Mouse (Mus musculus): ENCODE data around the gene Wif1. TPM values are rescaled to one million over a fixed set of nuclear protein-coding genes. Genes with fewer than 3 reads are reported as not detected.

The Wif1 gene
- polyA plus RNA-seq, 1 experiment from 2014 or later = 5.0 TPM

DNA sequence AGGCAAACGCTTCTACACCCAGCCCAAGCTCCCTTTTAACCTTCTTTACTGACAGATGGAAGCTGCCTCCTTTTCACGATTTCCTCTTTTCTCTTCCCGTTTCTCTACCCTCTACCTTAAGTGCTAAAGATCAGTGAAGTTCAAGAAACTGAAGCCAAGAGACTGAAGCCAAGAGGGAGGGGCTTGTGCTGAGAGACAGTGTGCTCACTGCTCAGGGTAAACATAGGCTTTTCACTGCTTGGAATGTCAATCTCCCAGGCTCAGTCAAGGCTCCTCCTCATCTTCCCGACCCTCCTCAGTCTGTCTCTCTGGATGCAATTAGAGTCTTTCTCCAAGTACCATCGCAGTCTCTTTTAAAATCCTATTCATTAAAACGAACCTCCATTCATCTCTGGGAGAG is 55.6 kb downstream of the Wif1 start:
- Histone ChIP-seq H3K27ac (ENCODE audit: low read depth, low read length) (no peak overlapping the region), H3K4me1 (ENCODE audit: control insufficient read depth, insufficient read depth, low read length) (peaks cover 3% of the 10 kb centered on the region), H3K4me3 (ENCODE audit: low read depth, low read length) (no peak overlapping the region), H3K27me3 (replicated peaks; ENCODE audit: control insufficient read depth, insufficient read depth, low read length) (no peaks in the 10 kb centered on the region), H3K9ac (ENCODE audit: low read length) (no peak overlapping the region), H3K4me2 (ENCODE audit: low read length) (peak overlapping the region; percentile 35; the same call in 1 of the 2 replicates), H3K36me3 (ENCODE audit: control insufficient read depth, insufficient read depth, low read length) (no peaks in the 10 kb centered on the region), H3K9me3 (replicated peaks; ENCODE audit: control insufficient read depth, low read length) (no peaks in the 10 kb centered on the region)
- peak; percentile 57 for DNase-seq (ENCODE audit: low spot score)
- 2% methylated on average over 6 of the region's 6 CpGs for whole genome bisulfite sequencing
- ATAC-seq = 0 out of 2 replicates have a peak, but pooled peaks have one; percentile 23

DNA sequence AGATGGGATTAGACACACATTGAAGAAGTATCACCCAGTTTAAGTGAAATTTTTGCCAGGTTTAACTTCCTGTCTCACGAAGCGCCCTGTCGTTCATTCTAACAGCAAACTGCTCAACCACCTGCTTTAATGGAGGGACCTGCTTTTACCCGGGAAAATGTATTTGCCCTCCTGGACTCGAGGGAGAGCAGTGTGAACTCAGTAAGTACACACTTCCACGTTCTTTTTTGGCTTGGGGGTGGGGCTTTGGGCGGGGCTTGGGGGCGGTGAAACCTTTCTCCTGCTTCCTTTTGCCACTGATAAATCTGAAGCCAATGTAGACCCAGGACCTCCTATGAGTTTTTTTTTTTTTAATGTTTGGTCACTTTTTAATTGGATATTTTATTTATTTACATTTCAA is 56.2 kb downstream of the Wif1 start:
- no peaks in the 10 kb centered on the region for H3K36me3 ChIP-seq (ENCODE audit: control insufficient read depth, insufficient read depth, low read length)
- ATAC-seq (no peak), DNase-seq (ENCODE audit: low spot score) (no peak)
- no peak overlapping the region for H3K9ac ChIP-seq (ENCODE audit: low read length)
- H3K9me3 ChIP-seq (replicated peaks; ENCODE audit: control insufficient read depth, low read length) = no peaks in the 10 kb centered on the region
- WGBS = 13% methylated on average over 8 of the region's 8 CpGs
- peaks cover 3% of the 10 kb centered on the region for H3K4me1 ChIP-seq (ENCODE audit: control insufficient read depth, insufficient read depth, low read length)
- no peaks in the 10 kb centered on the region for H3K27me3 ChIP-seq (replicated peaks; ENCODE audit: control insufficient read depth, insufficient read depth, low read length)
- H3K27ac ChIP-seq (ENCODE audit: low read depth, low read length) = no peak overlapping the region
- no peak overlapping the region for H3K4me3 ChIP-seq (ENCODE audit: low read depth, low read length)
- peak overlapping the region; percentile 35 for H3K4me2 ChIP-seq (ENCODE audit: low read length)

DNA sequence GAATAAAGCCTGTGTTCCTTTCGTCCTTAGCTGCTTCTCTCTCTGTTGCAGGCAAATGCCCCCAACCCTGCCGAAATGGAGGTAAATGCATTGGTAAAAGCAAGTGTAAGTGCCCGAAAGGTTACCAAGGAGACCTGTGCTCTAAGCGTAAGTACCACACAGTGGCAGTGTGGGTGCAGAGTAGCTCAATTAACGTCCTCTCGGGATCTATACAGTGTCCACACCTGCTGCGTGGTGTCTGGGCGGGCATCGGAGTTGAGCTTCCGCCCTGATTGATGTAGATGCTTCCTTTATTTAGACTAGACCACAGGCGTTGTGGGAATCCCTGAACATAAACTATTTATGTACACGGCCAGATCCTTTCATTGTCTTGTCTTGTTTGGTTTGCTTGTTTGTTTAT is 62.2 kb downstream of the Wif1 start:
- DNase-seq (ENCODE audit: low spot score) (peak; percentile 32), ATAC-seq (no peak)
- H3K27me3 ChIP-seq (replicated peaks; ENCODE audit: control insufficient read depth, insufficient read depth, low read length) = no peaks in the 10 kb centered on the region
- H3K4me1 ChIP-seq (ENCODE audit: control insufficient read depth, insufficient read depth, low read length) = no peaks in the 10 kb centered on the region
- no peak overlapping the region for H3K4me2 ChIP-seq (ENCODE audit: low read length)
- no peak overlapping the region for H3K4me3 ChIP-seq (ENCODE audit: low read depth, low read length)
- H3K36me3 ChIP-seq (ENCODE audit: control insufficient read depth, insufficient read depth, low read length) = no peaks in the 10 kb centered on the region
- WGBS = 49% methylated on average over 12 of the region's 12 CpGs
- H3K9me3 ChIP-seq (replicated peaks; ENCODE audit: control insufficient read depth, low read length) = no peaks in the 10 kb centered on the region
- H3K27ac ChIP-seq (ENCODE audit: low read depth, low read length) = no peak overlapping the region
- no peak overlapping the region for H3K9ac ChIP-seq (ENCODE audit: low read length)

DNA sequence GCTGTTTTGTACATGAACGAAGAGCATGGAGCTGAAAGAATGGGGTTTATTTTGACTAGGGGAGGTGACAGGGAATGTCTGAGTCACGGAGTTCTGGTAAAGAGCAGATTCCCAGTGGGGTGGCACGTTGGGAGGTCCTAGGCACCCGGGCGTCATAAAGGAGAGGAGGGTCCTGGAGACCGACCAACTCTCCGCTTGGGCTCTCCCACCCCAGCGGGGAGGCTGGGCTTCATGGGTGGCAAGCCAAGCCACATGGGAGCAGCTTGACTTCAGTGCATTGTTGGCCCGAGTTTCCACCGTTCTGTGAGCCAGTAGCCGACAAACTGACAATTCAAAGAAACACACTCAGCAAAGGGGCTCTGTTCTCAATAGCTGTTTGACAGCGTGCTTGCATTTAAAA is 64.5 kb downstream of the Wif1 start:
- DNase-seq (ENCODE audit: low spot score) (no peak), ATAC-seq (no peak)
- no peak overlapping the region for H3K9ac ChIP-seq (ENCODE audit: low read length)
- H3K4me1 ChIP-seq (ENCODE audit: control insufficient read depth, insufficient read depth, low read length) = no peaks in the 10 kb centered on the region
- no peaks in the 10 kb centered on the region for H3K36me3 ChIP-seq (ENCODE audit: control insufficient read depth, insufficient read depth, low read length)
- no peak overlapping the region for H3K27ac ChIP-seq (ENCODE audit: low read depth, low read length)
- H3K4me2 ChIP-seq (ENCODE audit: low read length) = no peak overlapping the region
- H3K27me3 ChIP-seq (replicated peaks; ENCODE audit: control insufficient read depth, insufficient read depth, low read length) = no peaks in the 10 kb centered on the region
- H3K4me3 ChIP-seq (ENCODE audit: low read depth, low read length) = no peak overlapping the region
- 58% methylated on average over 12 of the region's 12 CpGs for WGBS
- H3K9me3 ChIP-seq (replicated peaks; ENCODE audit: control insufficient read depth, low read length) = no peaks in the 10 kb centered on the region

DNA sequence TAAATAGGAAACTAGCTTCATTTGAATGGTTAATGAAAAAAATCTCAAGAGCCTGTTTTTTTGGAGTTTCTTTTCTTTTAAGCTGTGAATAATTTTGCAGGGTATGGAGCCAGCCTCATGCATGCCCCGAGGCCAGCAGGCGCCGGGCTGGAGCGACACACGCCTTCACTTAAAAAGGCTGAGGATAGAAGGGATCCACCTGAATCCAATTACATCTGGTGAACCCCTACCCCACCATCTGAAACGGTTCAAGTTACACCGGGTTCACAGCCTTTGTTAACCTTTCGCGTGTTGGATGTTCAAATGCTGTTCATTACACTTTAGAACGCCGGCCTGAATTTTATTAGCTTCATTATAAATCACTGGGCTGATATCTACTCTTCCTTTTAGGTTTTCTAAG is 65.9 kb downstream of the Wif1 start:
- no peaks in the 10 kb centered on the region for H3K4me1 ChIP-seq (ENCODE audit: control insufficient read depth, insufficient read depth, low read length)
- no peak for DNase-seq (ENCODE audit: low spot score)
- H3K36me3 ChIP-seq (ENCODE audit: control insufficient read depth, insufficient read depth, low read length) = no peaks in the 10 kb centered on the region
- ATAC-seq = no peak
- no peak overlapping the region for H3K27ac ChIP-seq (ENCODE audit: low read depth, low read length)
- H3K4me3 ChIP-seq (ENCODE audit: low read depth, low read length) = no peak overlapping the region
- no peak overlapping the region for H3K9ac ChIP-seq (ENCODE audit: low read length)
- H3K4me2 ChIP-seq (ENCODE audit: low read length) = no peak overlapping the region
- H3K9me3 ChIP-seq (replicated peaks; ENCODE audit: control insufficient read depth, low read length) = no peaks in the 10 kb centered on the region
- H3K27me3 ChIP-seq (replicated peaks; ENCODE audit: control insufficient read depth, insufficient read depth, low read length) = no peaks in the 10 kb centered on the region
- 64% methylated on average over 11 of the region's 11 CpGs for WGBS

DNA sequence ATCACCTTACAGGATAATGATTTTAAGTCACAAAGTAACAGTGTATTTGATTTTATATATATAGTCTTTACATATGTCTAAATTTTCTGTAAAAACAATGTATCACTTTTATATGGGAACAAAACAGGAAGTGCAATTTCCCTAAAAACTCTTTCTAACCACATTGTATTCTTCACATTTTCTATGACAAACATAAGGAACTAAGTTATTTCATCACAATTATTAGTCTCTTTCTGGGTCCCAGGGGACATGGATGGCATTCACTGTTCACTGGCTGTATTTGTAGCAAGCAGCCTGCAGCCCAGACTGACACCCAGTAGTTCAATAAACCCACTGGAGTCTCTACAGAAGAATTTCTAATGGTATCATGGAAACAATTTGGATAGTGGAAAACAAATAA is 82.4 kb downstream of the Wif1 start:
- H3K9me3 ChIP-seq (replicated peaks; ENCODE audit: control insufficient read depth, low read length) = peaks cover 3% of the 10 kb centered on the region; the same call in 1 of the 2 replicates
- H3K36me3 ChIP-seq (ENCODE audit: control insufficient read depth, insufficient read depth, low read length) = no peaks in the 10 kb centered on the region
- no peak overlapping the region for H3K27ac ChIP-seq (ENCODE audit: low read depth, low read length)
- ATAC-seq (no peak), DNase-seq (ENCODE audit: low spot score) (no peak)
- H3K4me3 ChIP-seq (ENCODE audit: low read depth, low read length) = no peak overlapping the region
- H3K9ac ChIP-seq (ENCODE audit: low read length) = no peak overlapping the region
- no peak overlapping the region for H3K4me2 ChIP-seq (ENCODE audit: low read length)
- no peaks in the 10 kb centered on the region for H3K4me1 ChIP-seq (ENCODE audit: control insufficient read depth, insufficient read depth, low read length)
- H3K27me3 ChIP-seq (replicated peaks; ENCODE audit: control insufficient read depth, insufficient read depth, low read length) = no peaks in the 10 kb centered on the region

DNA sequence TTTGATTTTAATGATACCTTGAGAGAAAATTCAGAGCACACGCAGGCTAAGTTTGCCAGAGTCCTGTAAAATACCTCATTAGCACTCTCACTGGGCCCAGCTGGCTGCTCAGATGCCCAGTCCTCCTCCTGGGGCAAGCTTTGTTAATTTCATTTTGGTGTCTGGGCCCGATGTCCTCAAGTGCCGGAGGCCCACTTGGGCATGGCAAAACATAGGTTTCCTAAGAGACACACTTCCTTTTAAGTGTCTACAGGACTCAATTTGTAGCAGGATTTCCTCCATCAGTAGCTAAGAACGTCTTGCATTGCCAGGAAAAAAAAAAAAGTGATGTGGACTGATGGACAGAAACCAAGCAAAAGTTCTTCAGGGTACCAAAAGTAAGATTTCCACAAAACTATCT is 82.9 kb downstream of the Wif1 start:
- no peak overlapping the region for H3K9ac ChIP-seq (ENCODE audit: low read length)
- H3K27ac ChIP-seq (ENCODE audit: low read depth, low read length) = no peak overlapping the region
- H3K9me3 ChIP-seq (replicated peaks; ENCODE audit: control insufficient read depth, low read length) = peaks cover 3% of the 10 kb centered on the region; the same call in 1 of the 2 replicates
- no peaks in the 10 kb centered on the region for H3K4me1 ChIP-seq (ENCODE audit: control insufficient read depth, insufficient read depth, low read length)
- WGBS = 30% methylated on average over 4 of the region's 4 CpGs
- no peaks in the 10 kb centered on the region for H3K36me3 ChIP-seq (ENCODE audit: control insufficient read depth, insufficient read depth, low read length)
- DNase-seq (ENCODE audit: low spot score) (no peak), ATAC-seq (no peak)
- no peak overlapping the region for H3K4me3 ChIP-seq (ENCODE audit: low read depth, low read length)
- H3K4me2 ChIP-seq (ENCODE audit: low read length) = no peak overlapping the region
- no peaks in the 10 kb centered on the region for H3K27me3 ChIP-seq (replicated peaks; ENCODE audit: control insufficient read depth, insufficient read depth, low read length)

DNA sequence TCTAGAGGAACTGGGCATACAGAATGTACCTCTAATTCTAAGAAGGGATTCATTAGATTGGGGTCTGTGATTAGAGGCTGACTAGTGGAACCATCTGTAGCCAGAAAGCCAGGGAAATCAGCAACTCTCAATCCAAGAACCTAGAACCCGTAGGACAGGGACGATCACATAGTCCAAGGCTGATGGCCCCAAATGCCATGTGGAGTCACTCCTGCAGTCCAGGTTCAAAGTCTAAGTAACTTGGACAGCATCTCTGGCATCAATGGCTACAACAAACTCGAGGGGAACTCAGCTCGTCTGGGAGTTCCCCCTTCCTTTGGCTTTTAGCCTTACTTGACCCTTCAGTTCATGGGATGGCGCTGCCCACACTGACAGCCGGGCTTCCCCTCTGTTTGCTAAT is 87.0 kb downstream of the Wif1 start:
- no peaks in the 10 kb centered on the region for H3K36me3 ChIP-seq (ENCODE audit: control insufficient read depth, insufficient read depth, low read length)
- H3K4me2 ChIP-seq (ENCODE audit: low read length) = no peak overlapping the region
- no peaks in the 10 kb centered on the region for H3K4me1 ChIP-seq (ENCODE audit: control insufficient read depth, insufficient read depth, low read length)
- no peak overlapping the region for H3K27ac ChIP-seq (ENCODE audit: low read depth, low read length)
- DNase-seq (ENCODE audit: low spot score) = no peak
- H3K27me3 ChIP-seq (replicated peaks; ENCODE audit: control insufficient read depth, insufficient read depth, low read length) = no peaks in the 10 kb centered on the region
- H3K4me3 ChIP-seq (ENCODE audit: low read depth, low read length) = no peak overlapping the region
- no peak for ATAC-seq
- H3K9me3 ChIP-seq (replicated peaks; ENCODE audit: control insufficient read depth, low read length) = no peaks in the 10 kb centered on the region
- H3K9ac ChIP-seq (ENCODE audit: low read length) = no peak overlapping the region
- WGBS = 92% methylated on average over 6 of the region's 6 CpGs

DNA sequence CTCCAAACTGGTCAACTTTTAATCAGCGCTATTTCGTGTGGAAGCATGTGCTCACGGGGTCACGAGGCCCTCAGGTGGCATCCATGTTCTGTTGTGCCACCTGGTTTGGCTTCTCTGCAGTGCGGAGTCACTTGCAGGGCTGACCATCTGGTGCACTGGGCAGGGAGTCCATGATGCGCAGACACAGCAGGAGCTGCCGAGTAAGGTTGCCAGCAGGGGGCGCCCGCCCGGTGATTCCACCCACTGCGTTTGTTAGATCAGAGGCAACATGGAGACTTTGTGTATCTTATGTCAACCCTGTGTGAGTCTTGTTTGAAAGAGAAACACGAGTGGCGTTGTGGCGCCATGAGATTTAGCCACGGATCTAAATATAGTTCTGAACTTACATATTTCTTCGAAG is 90.7 kb downstream of the Wif1 start:
- H3K4me3 ChIP-seq (ENCODE audit: low read depth, low read length) = no peak overlapping the region
- no peak overlapping the region for H3K9ac ChIP-seq (ENCODE audit: low read length)
- no peaks in the 10 kb centered on the region for H3K4me1 ChIP-seq (ENCODE audit: control insufficient read depth, insufficient read depth, low read length)
- DNase-seq (ENCODE audit: low spot score) (no peak), ATAC-seq (no peak)
- 94% methylated on average over 16 of the region's 16 CpGs for WGBS
- no peak overlapping the region for H3K4me2 ChIP-seq (ENCODE audit: low read length)
- no peaks in the 10 kb centered on the region for H3K9me3 ChIP-seq (replicated peaks; ENCODE audit: control insufficient read depth, low read length)
- H3K27me3 ChIP-seq (replicated peaks; ENCODE audit: control insufficient read depth, insufficient read depth, low read length) = no peaks in the 10 kb centered on the region
- no peak overlapping the region for H3K27ac ChIP-seq (ENCODE audit: low read depth, low read length)
- no peaks in the 10 kb centered on the region for H3K36me3 ChIP-seq (ENCODE audit: control insufficient read depth, insufficient read depth, low read length)

All from forebrain, embryonic 14.5 days (tissue).